Mouse (Mus musculus) duodenum, adult 2 months (tissue): ENCODE data around the gene Olfr1414. TPM values are rescaled to one million over a fixed set of nuclear protein-coding genes. Genes with fewer than 3 reads are reported as not detected.

Experiments used
- polyA plus RNA-seq: library from polyadenylated mRNA; depleted of rRNA; stranded (reverse); fragments of >200 nt; gene quantifications from 2 replicates; pipeline ENCODE4 v1.2.3, GENCODE M21; 2012; ENCODE audit warnings: low replicate concordance; rRNA removed

The Olfr1414 gene
- not detected in 2 replicates for polyA plus RNA-seq

GRCm38 (mm10) chr1:92518561-92518960, at the start of gene Olfr1414:
Olfr1414 (minus strand) TSS chr1:92518661.

GRCm38 (mm10) chr1:92496001-92496400, 22.5 kb downstream of the Olfr1414 start, which contains the start of gene Olfr1415:
Olfr1415 (minus strand) TSS chr1:92496101.

GRCm38 (mm10) chr1:92485013-92485412, 33.4 kb downstream of the Olfr1414 start, which contains the start of gene Olfr1416:
Olfr1416 (minus strand) TSS chr1:92485113.

DNA sequence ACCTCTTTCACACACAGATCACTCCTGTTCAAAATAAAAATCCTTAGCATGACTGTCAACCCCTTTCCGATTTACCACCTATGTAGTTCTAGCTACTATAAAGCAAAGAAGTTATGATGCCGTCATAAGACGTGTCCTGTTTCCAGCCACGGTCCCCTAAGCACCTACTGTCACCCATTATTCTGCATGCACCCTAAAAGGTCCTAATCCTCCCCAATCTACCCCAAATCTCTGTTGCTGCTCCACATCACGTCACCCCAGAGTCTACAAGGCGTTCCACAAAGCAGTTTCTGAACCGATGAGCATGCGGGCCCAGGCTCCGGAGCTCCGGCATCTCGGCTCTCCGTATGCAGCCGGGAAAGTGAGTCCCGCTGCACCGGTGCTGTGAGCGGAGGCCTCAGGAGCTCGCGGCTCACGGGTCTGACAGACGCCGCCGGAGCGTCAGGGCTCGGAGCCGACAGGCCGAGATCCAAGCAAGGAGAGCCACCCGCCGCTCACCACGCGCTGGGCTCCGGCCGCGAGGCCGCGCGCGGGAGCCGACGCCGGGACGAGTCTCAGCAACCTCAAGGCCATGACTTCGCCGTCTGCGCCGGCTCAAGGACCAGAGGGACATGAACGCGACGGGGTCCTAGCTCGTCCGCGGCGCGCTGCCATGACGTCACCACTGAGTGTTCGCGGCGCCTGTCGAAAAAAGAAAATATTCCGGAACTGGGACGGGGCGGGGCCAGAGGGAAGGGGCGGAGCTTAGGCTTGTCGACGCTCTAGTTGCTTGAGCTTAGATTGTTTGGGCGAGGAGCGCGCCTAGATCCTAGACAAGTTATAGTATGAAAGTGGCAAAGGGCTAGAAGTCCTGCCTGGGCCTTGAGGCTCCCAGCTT, 45.1 kb downstream of the Olfr1414 start, which contains the start of gene Ndufa10:
Ndufa10 (minus strand) TSS at position 696 of the 877 bp plus-strand sequence.

Other genes starting within 250 kb of the Olfr1414 start
- 79.4 and 85.8 TPM in 2 replicates for gene Ndufa10, start 44.8 kb downstream of the Olfr1414 start, polyA plus RNA-seq
- gene Olfr1416, start 33.5 kb downstream of the Olfr1414 start, polyA plus RNA-seq = not detected in 2 replicates
- not detected in 2 replicates for gene Olfr1415, start 22.6 kb downstream of the Olfr1414 start, polyA plus RNA-seq
- not detected in 2 replicates for gene Olfr1413, start 52.7 kb upstream of the Olfr1414 start, polyA plus RNA-seq
- not detected in 2 replicates for gene Olfr1412, start 67.1 kb upstream of the Olfr1414 start, polyA plus RNA-seq
- not detected in 2 replicates for gene Olfr1411, start 75.8 kb upstream of the Olfr1414 start, polyA plus RNA-seq
- gene Olfr1410, start 87.1 kb upstream of the Olfr1414 start, polyA plus RNA-seq = not detected in 2 replicates
- not detected in 2 replicates for gene Olfr12, start 99.1 kb upstream of the Olfr1414 start, polyA plus RNA-seq
- gene Cops9, start 123.3 kb upstream of the Olfr1414 start, polyA plus RNA-seq = 43.6 and 66.3 TPM in 2 replicates
- 0.13 and 0.23 TPM in 2 replicates for gene Otos, start 130.2 kb upstream of the Olfr1414 start, polyA plus RNA-seq